Mouse (Mus musculus): ENCODE measurements around the gene Shoc2. TPM values are rescaled to one million over a fixed set of nuclear protein-coding genes. Genes with fewer than 3 reads are reported as not detected.

Gene Shoc2
- total RNA-seq, 1 experiment from 2014 or later: 63.5 TPM

DNA sequence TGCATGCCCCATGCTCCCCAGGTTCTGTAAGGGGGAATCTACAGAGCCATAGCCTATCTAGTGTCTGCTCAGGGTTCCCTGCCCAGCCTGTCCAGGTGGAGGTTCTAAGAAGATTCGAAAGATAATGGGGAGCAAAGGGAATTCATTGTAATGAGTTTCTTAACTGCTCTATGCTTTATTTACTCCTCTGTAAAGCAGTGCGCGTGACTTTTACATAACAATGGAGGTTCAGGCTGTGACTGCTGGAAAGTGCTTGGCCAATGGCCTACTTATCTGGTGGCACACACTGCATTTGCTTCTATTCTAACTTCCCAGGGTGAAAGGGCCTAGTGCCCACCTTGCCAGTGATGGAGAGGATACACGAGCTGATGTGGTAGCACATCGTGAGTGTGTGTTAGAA lies 111.7 kb downstream of the Shoc2 start:
- ATAC-seq (replicated peaks; ENCODE audit: insufficient number of reproducible peaks, low FRiP score, low TSS enrichment, poor library complexity, severe bottlenecking): no peak

DNA sequence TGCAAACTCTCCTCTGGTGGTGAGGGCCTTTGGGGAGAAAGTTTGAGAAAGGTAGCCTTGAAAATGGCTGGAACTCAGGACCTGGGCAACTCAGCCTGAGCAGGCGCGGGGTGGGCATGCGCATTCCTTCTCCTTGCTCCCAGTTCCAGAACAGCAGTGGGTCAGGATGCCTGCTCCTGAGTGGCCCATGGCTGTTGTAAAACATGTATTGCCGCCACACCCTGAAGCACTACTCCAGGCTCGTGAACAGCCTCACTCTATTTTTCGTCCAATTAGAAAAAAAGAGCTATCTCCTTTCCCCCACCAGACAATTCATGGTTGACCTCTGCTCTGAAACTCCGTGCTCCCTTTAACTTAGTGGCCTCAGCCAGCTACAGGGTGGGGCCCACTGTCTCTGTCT lies 124.3 kb downstream of the Shoc2 start:
- ATAC-seq (replicated peaks; ENCODE audit: insufficient number of reproducible peaks, low FRiP score, low TSS enrichment, poor library complexity, severe bottlenecking): no peak

DNA sequence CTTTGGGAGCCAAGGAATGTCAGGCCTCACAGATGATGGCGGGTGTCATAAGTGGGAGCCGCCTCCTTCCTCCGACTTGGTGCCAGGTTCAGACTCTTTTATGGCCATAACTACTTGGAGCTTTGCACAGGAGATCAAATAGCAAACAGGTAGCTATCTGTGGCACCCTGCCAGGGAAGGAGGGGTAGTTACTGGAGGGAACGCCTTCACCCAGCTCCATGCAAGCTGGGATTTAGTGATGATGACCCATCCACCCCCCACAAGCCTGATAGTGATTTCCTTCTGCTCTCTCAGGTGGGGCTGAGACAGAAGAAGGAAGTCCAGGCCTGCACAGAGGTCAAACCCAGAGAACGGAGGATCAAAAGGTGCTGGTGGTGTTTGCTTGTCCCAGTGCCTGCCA lies 126.4 kb downstream of the Shoc2 start:
- no peak for ATAC-seq (replicated peaks; ENCODE audit: insufficient number of reproducible peaks, low FRiP score, low TSS enrichment, poor library complexity, severe bottlenecking)

DNA sequence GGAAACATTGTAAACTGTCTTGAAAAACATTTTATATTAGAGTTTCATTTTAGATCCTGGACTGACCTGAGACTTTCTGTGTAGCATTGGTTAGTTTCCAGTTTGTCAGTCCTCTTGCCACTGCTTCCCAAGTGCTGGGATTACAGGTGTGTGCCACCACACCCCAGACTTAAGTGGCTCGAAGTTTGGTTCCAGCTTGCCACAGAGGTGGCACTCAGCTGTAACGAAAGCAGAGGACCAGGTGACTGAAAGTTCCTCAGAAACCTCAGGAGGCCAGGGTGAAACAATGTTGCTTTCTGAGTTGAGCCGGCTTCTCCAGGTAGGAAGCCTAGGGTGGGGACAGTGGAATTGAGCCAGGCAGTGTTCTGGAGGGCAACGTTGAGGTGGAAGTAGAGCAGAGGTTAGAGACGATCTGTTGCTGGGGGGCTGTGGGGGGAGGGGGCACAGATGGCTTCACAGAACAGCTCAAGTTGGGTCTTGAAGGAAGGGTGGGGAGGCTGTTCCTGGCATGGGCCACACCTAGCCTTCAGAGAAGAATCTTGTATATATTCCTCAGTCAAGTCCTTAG lies 128.2 kb downstream of the Shoc2 start:
- no peak for ATAC-seq (replicated peaks; ENCODE audit: insufficient number of reproducible peaks, low FRiP score, low TSS enrichment, poor library complexity, severe bottlenecking)

DNA sequence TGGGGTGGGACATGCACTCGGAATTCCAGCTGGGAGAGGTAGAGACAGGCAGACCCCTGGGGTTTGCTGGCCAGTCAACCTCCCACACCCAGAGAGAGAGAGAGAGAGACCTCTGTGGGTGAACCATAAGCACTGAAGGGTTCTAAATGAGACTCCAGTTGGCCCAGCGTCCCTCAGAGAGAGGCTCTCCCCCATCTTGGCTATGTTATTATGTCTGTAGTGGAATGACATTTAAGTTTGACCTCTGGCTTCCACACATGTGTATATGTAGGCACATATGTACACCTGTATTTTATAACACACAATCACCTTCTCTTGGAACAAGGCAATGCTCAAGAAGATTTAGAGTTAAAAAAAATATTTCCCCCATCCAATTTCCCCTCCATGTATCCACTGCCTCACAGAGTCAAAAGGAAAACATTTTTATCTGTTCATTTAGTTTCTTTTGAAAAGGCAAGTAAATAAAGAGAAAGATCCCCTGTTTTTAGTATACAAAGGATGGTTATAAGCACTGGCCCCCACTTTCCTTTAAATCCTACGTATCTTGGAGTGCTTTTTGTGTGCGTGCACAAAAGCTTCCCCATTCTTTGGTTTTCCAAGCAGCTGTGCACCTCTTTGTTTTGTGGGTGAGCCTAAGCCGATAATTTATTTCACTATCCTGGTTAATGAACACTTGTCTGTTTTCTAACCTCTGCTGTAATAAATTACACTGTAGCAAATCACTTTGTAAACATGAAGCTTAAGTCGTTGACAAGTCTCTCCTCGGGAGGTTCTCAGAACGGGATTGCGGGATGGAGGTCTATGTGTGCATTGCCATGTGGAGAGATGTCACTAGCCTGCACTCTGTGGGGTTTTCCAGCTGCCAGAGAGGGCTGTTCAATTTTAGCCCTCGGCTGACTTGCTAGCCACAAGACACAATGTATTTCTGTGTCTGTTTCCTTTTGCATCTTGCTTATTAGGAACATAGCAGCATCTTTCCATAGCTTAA lies 132.6 kb downstream of the Shoc2 start:
- ATAC-seq (replicated peaks; ENCODE audit: insufficient number of reproducible peaks, low FRiP score, low TSS enrichment, poor library complexity, severe bottlenecking): no peak

DNA sequence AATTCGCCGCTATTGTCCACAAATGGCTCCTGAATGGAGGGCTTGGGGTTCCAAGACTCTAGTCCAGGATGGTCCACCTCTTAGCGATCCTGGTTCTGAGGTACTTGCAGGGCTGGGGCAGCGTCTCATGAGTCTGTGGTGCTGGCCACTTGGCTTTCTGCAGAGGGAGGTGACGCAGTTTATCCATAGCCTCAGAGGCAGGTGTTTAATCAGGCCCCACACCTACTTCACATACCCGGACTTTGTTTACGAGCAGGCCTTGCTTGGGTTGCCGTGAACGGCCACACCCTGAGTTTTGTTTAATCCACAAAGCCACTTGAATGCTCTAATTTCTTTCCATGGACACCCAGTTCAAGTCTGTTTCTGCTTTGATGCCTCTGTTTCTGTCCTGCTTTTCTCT lies 137.2 kb downstream of the Shoc2 start:
- no peak for ATAC-seq (replicated peaks; ENCODE audit: insufficient number of reproducible peaks, low FRiP score, low TSS enrichment, poor library complexity, severe bottlenecking)

DNA sequence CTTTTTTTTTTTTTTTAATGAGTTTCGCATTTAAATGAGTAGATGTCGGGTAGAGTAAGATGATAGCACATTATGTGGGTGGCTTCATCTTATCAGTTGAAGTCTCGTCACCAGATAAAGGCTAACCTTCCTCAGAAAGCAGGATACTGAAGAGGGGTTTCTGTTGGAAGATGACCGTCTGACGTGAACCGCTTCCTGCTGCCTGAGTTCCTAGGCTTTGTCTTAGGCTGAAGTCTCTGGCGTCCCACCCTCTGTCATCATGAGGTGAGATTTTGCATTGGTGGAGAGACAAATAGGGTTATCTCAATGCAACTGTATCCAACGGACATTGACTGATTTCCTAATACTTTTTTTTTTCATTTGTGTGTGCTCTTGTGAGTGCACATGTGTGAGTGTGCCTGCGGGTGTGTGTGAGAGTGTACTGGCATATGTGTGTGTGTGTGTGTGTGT lies 137.6 kb downstream of the Shoc2 start:
- no peak for ATAC-seq (replicated peaks; ENCODE audit: insufficient number of reproducible peaks, low FRiP score, low TSS enrichment, poor library complexity, severe bottlenecking)

Other genes starting within 250 kb of the Shoc2 start
- gene Pdcd4, start 52.1 kb upstream of the Shoc2 start, total RNA-seq (2017): 238 to 392 TPM (median 322 TPM) in 3 replicates
- gene Bbip1, start 321 bp downstream of the Shoc2 start, total RNA-seq (2017): 42.3 to 45.1 TPM (median 43.5 TPM) in 3 replicates
- gene Adra2a, start 99.8 kb downstream of the Shoc2 start, total RNA-seq (2017): 0.19 TPM in 1 of 3 replicates, not detected in the others